Mouse (Mus musculus): ENCODE results near the gene Gbgt1. TPM values are rescaled to one million over a fixed set of nuclear protein-coding genes. Genes with fewer than 3 reads are reported as not detected.

Gbgt1 gene
- total RNA-seq, 2 experiments from 2014 or later: 2.4 to 2.6 TPM

DNA sequence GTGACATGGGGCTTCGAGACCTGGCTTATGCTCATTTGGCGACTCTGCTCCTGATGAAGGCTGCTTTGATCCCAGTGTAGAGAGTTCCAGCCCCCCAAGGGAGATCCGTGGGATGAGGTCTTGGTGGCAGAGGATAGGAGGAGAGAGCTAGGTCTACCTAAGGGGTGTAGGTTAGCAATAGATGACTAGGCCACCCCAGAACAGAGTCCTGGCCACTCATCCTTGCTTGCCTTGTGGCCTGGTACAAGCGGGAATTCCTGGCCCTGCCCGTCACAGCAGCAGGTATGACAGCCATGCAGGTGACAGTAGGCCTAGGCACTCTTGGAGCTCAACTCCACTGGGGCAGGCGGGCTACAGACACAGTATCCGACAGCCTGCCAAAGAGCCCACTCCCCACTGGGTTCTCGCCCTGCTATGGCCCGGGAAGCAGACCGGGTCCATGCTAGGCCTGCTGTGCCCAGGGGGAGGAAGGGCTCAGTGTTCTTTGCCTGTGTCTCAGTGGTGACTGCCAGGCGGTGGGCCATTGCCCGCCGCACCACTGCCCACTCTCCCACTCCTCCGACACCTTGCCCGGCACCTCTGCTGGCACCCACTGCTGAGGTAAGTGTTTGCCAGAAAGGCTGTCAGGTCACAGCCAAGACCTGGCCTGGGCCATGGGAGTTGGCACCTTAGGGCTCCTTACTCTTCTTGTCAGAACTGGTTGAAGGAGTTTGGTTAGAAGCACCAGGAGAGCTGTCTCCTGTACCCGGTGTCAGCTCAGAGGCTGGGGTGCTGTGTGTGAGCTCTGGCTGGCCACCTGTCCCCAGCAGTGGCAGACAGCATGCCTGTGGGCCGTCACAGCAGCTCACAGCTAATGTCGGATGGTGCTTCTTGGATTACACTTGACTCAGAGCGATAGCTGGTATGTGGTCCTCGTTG lies 31.0 kb downstream of the Gbgt1 start:
- DNase-seq (ENCODE audit: low spot score in 2 of 2): no peak

DNA sequence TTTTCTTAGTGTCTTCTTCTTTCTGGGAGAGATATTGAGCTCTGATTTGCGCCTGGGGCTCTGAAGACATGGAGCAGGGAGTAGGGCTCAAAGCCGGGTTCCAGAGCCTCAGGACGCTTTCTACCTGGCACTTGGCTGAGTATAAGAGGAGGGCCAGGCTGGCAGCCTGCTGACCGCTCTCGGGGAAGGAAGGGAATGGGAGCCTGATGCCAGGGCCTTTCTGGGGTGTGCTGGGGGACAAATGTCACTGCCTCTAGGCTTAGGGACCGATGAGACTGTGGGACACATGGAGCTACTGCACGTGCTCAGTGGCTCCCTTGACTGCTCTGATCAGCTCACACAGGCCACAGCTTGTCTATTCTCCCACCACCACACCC lies 31.7 kb downstream of the Gbgt1 start:
- no peak for DNase-seq (ENCODE audit: low spot score in 2 of 2)

DNA sequence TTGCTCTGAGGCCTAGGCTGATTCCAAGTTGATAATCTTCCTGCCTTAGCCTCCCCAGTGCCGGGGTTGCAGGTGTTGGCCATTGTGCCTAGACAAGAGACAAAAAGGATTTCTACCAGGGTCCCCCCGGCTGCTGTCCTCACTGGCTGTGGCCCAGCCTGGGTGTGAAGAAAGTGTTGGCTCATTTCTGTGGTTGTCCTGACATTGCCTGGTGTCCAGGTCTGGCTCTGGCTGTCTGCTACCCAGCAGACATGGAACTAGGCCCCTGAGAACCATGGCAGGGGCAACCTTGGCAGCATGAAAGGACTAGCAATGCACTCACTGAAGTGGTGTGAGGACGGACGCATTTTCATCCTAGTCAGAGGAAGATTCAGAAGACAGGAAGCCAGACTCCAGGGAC lies 33.2 kb downstream of the Gbgt1 start:
- no peak for DNase-seq (ENCODE audit: low spot score in 2 of 2)

DNA sequence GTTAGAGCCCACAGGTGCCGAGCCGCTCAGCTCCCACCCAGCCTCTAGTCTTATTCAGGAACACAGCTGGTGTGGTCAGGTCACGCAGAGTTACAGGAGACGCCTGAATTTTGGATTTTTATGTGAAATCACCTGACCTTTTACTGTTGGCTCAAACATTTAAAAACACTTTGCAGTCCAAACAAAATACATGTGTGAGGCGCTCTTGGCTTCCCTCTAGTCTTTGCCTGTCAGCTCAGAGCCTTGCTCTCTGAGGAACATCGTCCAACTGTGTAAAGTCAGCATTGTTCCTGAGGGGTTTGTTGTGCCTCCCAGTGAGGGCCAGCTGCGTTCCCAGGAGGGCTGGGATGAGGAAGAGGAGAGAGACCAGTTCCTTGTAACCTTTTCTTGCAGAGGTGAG lies 33.6 kb downstream of the Gbgt1 start:
- no peak for DNase-seq (ENCODE audit: low spot score in 2 of 2)

DNA sequence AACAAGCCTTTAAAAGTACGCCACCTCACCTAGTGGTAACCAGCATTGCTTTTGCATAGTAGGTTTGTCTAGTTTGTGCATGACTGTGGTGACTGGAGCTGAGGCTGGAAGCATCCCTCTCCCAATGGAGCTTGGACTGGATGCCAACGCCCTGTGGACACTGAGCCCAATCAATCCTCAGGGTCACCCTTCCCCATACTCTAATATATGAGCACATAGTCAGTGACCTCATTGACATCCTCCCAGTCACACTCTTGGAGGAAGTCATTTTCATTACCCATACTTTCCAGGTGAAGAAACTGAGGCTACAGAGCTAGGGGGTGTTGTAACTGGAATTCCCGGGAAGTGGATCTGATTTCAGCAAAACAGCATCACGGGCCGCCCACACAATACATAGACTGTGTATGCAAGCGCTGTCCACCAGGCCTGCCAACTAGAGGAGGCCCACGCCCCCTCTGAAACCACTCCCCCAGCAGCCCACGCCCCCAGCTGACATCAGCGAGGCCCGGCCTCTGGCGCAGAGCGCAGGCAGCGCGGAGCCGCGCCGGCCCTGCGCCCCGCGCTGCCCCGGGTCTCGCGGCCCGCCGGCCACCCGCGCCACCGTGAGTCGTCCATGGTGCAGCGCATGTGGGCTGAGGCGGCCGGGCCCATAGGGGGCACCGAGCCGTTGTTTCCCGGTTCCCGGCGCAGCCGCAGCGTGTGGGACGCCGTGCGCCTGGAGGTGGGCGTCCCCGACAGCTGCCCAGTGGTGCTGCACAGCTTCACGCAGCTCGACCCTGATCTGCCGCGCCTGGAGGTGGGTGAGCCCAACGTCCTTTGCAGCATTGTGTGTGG lies 36.5 kb downstream of the Gbgt1 start:
- DNase-seq (ENCODE audit: low spot score in 2 of 2): peak; percentile 86 to 89

DNA sequence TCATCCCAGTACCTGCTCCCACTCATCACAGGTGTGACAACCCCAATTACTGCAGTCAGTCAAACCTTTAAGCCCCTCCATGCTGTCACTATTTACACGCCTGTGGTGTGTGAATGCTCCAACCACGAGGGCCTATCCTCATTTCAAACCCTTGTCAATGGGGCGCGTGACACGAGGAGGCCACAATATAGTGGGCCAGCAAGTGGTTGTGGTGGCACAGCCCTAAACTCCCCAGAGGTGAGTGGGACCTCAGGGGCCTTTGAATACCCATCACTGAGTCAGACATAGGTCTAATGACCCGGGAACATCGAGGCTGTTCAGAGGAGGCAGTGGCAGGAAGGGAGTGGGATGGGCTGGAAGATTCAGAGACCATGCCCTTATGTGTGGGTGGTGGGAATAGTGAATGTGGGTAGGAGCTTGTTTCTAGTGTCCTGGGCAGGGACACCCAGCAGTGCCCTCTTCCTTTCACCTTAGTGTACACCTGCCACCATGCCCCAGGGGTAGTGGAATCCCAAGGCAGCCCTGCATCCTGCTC lies 37.3 kb downstream of the Gbgt1 start:
- DNase-seq (ENCODE audit: low spot score in 2 of 2): no peak

DNA sequence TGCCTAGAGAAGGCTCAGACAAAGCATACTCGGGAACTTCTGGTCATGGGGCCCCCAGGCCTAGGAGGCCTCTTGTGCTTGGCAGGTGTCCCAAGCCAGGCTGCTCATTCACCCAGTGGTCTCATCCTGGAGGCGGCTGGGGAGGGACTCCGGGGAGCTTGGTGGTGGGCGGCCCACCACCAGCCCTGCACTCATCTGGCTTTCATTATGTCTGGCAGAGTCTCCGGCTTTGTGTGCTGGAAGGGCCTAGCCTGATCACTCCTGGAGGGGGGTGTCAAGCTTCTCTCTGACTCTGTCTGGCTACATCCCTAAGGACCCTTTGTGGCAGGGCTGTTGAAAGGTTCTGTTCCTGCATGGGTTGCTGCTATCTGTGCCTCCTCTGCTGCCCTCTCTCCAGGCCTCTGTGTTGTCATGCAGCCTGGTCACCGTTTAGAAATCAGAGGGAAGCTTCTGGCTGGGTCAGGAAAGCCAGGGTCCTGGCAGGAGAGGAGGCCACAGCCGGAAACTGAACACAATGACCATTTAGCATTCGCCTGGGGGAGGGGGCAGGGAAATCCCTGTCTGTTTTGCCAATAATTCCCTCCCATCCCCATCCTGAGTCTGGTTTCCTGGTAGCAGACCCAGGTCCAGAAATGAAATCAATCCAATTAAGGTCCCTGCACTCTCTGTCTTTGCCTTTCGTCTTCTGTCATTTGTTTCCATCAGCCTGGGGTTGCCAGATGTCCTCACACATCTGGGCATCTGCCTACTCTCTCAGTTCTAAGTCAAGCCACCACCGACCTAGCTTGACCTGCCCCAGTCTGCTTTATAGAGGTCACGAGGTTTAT lies 38.0 kb downstream of the Gbgt1 start:
- DNase-seq (ENCODE audit: low spot score in 2 of 2): no peak

DNA sequence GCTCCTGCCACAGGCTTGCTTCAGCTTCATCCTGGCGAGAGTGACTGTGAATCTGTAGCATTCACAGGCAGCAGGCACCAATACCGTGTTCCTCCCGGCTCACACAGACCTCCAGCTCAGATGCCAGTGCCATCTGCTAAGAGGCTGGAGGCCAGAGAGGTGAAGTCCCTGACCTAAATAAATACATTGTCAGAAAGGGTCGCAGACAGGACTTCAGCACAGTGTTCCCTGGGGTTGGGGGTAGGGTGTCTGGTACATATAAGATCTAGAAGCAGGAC lies 38.5 kb downstream of the Gbgt1 start:
- DNase-seq (ENCODE audit: low spot score in 2 of 2): no peak

DNA sequence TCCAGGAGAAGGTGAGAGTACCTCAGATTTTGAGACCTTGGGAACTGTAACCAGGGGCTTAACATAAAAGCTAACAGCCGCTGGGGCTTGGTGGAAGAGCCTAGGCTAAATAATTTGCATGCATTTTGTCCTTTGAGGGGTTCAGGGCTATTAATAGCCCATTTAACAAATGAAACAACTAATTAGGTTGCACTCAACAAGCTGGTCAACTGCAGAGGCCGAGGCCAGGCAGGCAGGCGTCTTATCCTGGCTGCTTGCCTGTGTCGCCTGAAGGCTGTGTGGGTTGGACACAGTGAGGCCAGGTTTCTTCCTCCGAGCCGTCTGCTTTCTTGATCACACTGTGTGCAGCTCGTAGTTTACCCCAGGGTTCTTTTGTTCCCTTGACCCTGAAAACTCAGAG lies 39.0 kb downstream of the Gbgt1 start:
- DNase-seq (ENCODE audit: low spot score in 2 of 2): peak; percentile 58 to 72

DNA sequence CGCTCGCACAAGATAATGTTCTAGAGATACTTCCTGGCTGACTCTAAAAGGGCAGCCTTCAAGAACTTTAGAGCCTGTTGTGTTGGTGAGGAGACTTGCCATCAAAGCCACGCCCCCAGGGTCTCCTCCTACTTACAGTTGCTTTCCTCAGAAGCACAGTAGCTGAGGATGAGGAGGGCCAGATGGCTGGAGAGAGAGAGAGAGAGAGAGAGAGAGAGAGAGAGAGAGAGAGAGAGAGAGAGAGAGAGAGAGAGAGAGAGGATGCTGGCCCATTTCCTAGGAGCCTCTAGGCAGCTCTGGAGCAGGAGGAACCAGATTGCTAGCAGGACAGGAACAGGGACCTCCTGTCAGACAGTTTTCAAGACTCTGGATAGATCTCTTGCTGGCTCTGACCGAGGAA lies 39.5 kb downstream of the Gbgt1 start:
- no peak for DNase-seq (ENCODE audit: low spot score in 2 of 2)

DNA sequence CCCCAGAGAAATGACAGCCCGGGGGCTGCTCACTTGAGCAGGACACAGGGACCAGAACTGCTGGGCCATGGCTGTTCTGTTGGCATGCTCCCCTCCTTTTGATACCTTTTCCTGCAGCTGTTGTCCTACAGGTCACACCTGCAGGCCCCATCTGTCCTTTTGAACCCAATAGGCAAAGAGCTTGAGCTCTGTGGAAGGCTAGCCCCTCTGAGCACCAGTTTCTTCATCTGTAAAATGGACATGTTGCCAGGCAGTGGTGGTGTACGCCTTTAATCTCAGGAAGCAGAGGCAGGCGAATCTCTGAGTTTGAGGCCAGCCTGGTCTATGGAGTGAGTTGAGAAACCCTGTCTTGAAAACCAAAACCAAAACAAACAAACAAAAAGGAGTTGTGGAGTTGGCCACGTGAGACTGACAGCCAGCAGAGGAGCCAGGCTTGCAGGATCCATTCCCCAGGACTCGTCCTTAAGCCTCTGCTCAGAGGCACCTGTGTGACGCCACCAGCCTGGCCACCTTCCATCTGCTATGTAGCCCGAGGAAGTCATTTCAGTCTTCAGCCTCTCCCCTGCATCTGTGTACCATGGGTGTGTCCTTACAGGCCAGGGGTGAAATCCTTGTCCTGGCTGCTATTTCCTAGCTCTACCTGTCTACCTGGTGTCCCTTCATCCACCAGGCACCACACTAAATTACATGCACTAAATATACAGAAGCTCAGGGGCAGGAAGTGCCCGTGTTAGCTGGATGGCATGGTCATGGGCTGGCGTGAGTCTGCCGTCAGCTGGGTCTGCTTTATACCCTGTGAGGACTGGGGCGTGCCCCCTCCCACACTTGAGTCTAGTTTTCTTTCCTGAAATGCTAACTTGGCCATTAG lies 40.3 kb downstream of the Gbgt1 start:
- DNase-seq (ENCODE audit: low spot score in 2 of 2): no peak

DNA sequence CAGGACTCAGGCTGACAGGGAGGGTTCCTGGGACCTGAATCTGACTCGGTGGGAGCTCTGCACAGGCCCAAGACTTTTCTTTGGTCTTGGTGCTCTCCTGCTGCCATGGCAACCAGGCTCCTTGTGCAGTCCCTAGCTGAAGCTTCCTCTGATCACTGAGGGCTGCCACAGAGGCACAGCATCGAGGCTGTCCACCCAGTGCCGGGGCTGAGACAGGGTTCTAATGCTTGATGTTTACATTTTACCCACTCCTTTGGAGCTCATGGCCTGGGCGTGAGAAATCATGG lies 40.9 kb downstream of the Gbgt1 start:
- DNase-seq (ENCODE audit: low spot score in 2 of 2): no peak

DNA sequence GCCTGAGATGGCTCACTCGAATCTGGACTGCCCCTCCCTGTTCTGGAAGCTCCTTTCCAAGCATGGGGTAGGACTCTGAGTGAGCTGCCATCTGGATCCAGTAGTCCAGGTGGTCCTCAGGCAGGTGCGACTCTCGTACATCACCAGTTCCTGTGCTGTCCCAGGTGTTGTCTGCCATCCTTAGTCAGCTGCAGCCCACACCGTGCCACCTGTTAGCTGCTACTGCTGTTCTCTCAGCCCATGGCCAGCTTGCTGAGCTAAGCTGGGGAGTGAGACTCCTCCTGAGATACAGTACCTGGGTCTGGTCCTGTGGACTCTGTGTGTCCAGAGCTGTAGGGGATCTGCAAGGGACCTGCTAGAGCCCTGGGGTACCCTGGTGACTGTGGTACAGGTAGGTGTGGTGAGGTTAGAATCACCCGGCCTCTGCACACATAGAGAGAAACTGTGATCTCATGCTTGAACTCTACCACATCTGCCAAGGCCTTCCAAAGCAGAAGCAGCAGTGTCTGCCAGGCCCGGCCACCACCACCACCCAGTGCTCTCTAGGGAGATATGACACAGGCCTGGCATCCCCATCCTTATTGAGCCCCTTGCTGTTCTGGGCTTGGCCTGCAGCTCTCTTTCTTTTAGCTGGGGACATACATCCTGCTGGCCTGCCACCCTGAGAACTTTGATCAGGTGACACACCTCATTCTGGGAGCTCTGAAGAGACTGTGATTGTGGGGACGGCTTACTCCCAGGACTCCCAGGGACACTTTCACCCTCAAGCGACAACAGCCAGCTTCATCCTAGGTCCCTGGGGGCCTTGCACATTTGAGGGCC lies 41.5 kb downstream of the Gbgt1 start:
- DNase-seq (ENCODE audit: low spot score in 2 of 2): no peak

DNA sequence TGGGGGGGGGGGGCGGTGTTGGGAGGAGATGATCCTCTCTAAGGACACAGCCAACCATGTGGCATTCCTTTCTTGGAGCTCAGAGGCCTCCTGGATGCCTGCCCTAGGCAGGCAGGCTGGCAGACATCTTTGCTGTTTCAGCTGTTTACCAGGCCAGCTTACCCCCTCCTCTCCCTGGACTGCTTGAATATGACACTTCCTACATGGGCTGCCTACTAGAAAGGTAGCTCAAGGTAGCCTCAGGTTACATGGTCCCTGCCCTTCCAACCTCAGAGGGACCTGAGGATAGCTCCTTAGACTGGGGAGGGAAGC lies 42.1 kb downstream of the Gbgt1 start:
- no peak for DNase-seq (ENCODE audit: low spot score in 2 of 2)

DNA sequence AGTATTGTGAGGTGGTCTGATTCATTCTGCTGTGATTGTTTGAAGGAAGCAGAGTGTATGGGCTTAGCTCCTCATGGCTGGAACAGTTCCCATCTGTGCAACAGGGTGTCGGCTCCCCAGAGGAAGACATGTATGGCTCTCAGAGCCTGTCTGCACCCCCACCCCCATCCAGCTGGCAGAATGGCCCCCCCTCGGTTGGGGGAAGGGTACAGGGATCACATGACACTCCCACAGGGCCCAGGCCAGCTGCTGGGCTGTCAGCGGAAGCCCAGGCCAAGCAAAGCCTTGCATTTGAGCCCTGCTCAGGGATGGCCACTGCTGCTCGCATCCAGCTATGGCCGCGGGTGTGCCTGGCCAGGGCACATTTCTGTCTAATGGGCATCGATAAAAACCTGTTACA lies 42.5 kb downstream of the Gbgt1 start:
- DNase-seq (ENCODE audit: low spot score in 2 of 2): peak; percentile 60 to 65

DNA sequence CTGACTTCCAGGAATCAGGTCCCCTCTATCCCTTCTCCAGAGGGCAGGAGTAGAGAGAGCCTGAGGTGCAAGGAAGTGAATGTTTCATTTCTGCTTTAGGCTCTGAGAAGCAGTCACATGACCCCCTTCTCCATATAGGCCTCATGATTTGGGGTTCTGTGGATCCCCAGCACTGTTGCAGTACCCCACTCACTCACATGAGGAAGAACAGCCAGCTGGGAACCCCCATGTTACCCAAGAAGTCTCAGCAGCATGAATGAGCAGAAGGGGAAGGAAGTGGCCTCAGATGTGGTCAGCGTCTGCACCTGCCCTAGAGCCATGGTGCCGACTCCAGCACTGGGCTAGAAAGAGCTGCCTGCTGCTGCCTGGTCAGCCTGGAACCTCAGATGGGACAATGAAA lies 43.3 kb downstream of the Gbgt1 start:
- DNase-seq (ENCODE audit: low spot score in 2 of 2): no peak

DNA sequence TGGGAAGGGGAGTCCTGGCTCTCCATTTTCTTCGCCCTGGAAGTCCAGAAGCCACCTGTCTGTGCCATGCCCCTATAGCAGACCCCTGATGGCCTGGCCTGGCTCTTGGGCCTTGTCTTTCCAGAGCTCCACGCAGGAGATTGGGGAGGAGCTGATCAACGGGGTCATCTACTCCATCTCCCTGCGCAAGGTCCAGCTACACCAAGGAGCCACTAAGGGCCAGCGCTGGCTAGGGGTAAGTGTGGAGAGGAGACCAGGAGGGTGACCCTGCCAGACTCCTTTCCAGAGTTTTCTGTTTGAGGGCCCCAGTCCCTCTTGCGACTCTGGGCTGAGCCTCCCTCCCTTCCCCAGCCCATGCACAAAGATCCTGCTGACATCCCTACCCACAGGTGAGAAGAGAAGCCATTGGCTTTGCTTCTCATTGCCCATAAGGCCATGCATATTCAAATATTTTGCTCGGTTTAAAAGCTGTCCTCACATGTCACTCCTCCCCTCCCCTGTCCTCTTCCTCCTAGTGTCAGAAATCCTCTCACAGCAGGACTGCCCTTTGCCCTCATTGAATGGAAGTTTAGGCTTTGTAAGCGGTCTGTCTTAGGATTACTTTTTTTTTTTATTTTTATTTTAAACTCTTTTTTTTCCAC lies 44.0 kb downstream of the Gbgt1 start:
- no peak for DNase-seq (ENCODE audit: low spot score in 2 of 2)

DNA sequence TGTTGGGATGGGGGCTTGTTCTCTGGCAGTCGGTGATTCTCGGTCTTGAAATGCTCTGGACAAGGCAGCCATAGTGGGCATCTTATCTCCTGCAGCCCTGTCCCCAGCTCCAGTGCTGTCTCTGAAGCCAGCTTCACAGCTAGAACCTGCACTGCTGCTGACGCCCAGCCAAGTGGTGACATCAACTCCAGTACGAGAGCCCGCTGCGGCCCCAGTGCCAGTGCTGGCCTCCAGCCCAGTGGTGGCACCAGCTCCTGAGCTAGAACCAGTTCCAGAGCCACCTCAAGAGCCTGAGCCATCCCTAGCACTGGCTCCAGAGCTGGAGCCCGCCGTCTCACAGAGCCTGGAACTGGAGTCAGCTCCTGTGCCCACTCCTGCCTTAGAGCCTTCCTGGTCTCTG lies 47.2 kb downstream of the Gbgt1 start:
- DNase-seq (ENCODE audit: low spot score in 2 of 2): peak in 1 of 2 experiments; percentile 42

DNA sequence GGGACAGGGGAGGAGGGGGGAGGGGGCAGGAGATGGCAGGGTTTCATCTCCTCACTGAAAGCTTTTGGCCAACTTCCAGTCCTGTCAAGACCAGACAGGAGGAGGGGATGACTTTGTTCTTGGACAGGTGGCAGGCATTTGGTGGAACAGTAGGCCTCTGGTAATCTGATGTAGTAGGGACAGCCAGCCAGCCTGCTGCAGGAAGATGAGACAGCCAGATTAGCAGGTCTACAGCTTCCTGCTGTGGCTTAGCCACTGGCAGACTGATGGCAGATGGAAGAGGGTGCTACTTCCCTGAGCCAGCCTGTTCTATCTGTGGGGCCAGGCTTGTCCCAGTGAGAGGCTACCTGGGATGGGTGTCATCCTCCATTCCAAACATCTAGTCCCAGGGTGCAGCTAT lies 49.3 kb downstream of the Gbgt1 start:
- DNase-seq (ENCODE audit: low spot score in 2 of 2): no peak

DNA sequence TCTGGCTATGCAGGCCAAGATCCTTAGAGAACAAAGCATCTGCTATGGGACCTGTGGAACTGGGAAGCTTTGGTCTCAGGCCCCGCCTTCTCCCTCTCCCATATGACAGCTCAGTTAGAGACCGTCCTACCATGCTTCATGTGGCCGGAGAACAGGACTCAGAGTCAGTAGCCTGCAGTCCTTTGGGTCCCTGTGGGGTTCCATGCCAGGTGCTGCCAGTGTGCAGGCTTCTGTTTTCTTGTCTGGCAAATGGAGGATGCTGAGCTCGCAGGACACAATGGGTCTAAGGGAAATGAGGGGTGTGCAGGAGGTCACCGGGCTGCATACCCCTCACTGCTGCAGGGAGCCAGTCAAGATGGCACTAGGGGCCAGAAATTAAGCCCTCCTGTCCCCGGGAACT lies 49.9 kb downstream of the Gbgt1 start:
- DNase-seq (ENCODE audit: low spot score in 2 of 2): no peak

All from left cerebral cortex, adult 18-20 months (tissue).